Mouse (Mus musculus) testis, postnatal 10 days (tissue): ENCODE results near the gene C2cd4d.

Experiments
- DNase-seq: peaks from one replicate; pipeline ENCODE4 v3.0.0; 2021; ENCODE audit warnings: low spot score

C2cd4d gene

GRCm38 (mm10) chr3:94377028-94377923 is 15.0 kb downstream of the C2cd4d start:
- no peak for DNase-seq

- no peak for DNase-seq
These were observed 17.7 kb downstream of the C2cd4d start for GRCm38 (mm10) chr3:94379831-94380510.

GRCm38 (mm10) chr3:94382308-94382707 is 20.1 kb downstream of the C2cd4d start:
- DNase-seq, result no peak

GRCm38 (mm10) chr3:94383476-94383875 is 21.2 kb downstream of the C2cd4d start:
- DNase-seq, result no peak

- DNase-seq, result no peak
These were observed 24.4 kb downstream of the C2cd4d start for GRCm38 (mm10) chr3:94386671-94387070.

- no peak for DNase-seq
These were observed 25.2 kb downstream of the C2cd4d start for GRCm38 (mm10) chr3:94387391-94387790.

GRCm38 (mm10) chr3:94388047-94388446 is 25.8 kb downstream of the C2cd4d start:
- no peak for DNase-seq

- no peak for DNase-seq
These were observed 27.2 kb downstream of the C2cd4d start for GRCm38 (mm10) chr3:94389420-94389819.

- DNase-seq, result no peak
These were observed 28.8 kb downstream of the C2cd4d start for GRCm38 (mm10) chr3:94391001-94391400.

GRCm38 (mm10) chr3:94392128-94392527 is 29.9 kb downstream of the C2cd4d start:
- DNase-seq, result no peak

GRCm38 (mm10) chr3:94393049-94393448 is 30.8 kb downstream of the C2cd4d start:
- DNase-seq, result no peak

- no peak for DNase-seq
These were observed 34.1 kb downstream of the C2cd4d start for GRCm38 (mm10) chr3:94396336-94396735.

- DNase-seq, result no peak
These were observed 34.6 kb downstream of the C2cd4d start for GRCm38 (mm10) chr3:94396851-94397250.

- DNase-seq, result no peak
These were observed 36.0 kb downstream of the C2cd4d start, which contains the start of gene Lingo4 for GRCm38 (mm10) chr3:94398217-94398616. Lingo4 (plus strand) TSS chr3:94398517.

GRCm38 (mm10) chr3:94398943-94399481 is 36.8 kb downstream of the C2cd4d start:
- DNase-seq, result no peak

GRCm38 (mm10) chr3:94399663-94400310 is 37.5 kb downstream of the C2cd4d start:
- DNase-seq, result no peak

GRCm38 (mm10) chr3:94402451-94402850 is 40.2 kb downstream of the C2cd4d start:
- no peak for DNase-seq

GRCm38 (mm10) chr3:94404366-94405054 is 42.3 kb downstream of the C2cd4d start:
- no peak for DNase-seq

- DNase-seq, result no peak
These were observed 43.3 kb downstream of the C2cd4d start for GRCm38 (mm10) chr3:94405561-94405960.

GRCm38 (mm10) chr3:94412530-94412929 is 50.3 kb downstream of the C2cd4d start:
- peak; percentile 56 for DNase-seq

GRCm38 (mm10) chr3:94413031-94413679 is 50.9 kb downstream of the C2cd4d start, which contains the start of gene Tdrkh:
Tdrkh (plus strand) TSS chr3:94413273.
- peak; percentile 95 for DNase-seq
